Mouse (Mus musculus) erythroblast, adult 5-6 weeks (primary cell): Measurements from ENCODE around the gene Zfp965. TPM values are rescaled to one million over a fixed set of nuclear protein-coding genes. Genes with fewer than 3 reads are reported as not detected.
"Not testable (repeated sequence)": the region's sequence is repeated elsewhere in the genome, so short reads cannot be mapped to it uniquely, and the experiment has no call there.

Experiments
- ATAC-seq: replicated peaks from 2 replicates; pipeline ENCODE4 v1.8.0; 2016; ENCODE audit warnings: moderate number of reproducible peaks, mild to moderate bottlenecking, moderate TSS enrichment, inconsistent platforms; ENCODE audit not compliant: poor library complexity, low FRiP score, severe bottlenecking
- total RNA-seq, 2 experiments: library from RNA; stranded (forward) in 1 of 2; stranded (reverse) in 1 of 2; fragments of 150-400 nt in 1 of 2; fragments of 200-764, 138-1000 nt in 1 of 2; gene quantifications; 2 replicates each; pipeline versions ENCODE4 v1.2.3 to v1.2.4; 2015 to 2017; ENCODE audit warnings: low replicate concordance in 2 of 2

Gene Zfp965
- not detected in 2 replicates for total RNA-seq (2015; ENCODE audit: low replicate concordance)
- total RNA-seq (2017; ENCODE audit: low replicate concordance) = not detected in 2 replicates

- not testable (repeated sequence) for ATAC-seq
Observed at GRCm38 (mm10) chr2:175469685-175470084, at the start of gene Zfp965. Gene Zfp965, plus strand, starts transcription at chr2:175469985.

- ATAC-seq = not testable (repeated sequence)
Observed at GRCm38 (mm10) chr2:175435707-175436106, 34.1 kb upstream of the Zfp965 start, which contains the start of gene Gm4724. Gene Gm4724, minus strand, starts transcription at chr2:175435807.

Other genes starting within 250 kb of the Zfp965 start
- 0.77 and 2.7 TPM in 2 replicates for gene Gm14440, start 194.9 kb upstream of the Zfp965 start, total RNA-seq (2015; ENCODE audit: low replicate concordance)
- 1.5 and 2.9 TPM in 2 replicates for gene Gm14440, start 194.9 kb upstream of the Zfp965 start, total RNA-seq (2017; ENCODE audit: low replicate concordance)
- gene Gm4631, start 131.8 kb upstream of the Zfp965 start, total RNA-seq (2015; ENCODE audit: low replicate concordance) = 2.5 and 11.5 TPM in 2 replicates
- gene Gm4631, start 131.8 kb upstream of the Zfp965 start, total RNA-seq (2017; ENCODE audit: low replicate concordance) = 2.6 and 7.9 TPM in 2 replicates
- 1.3 TPM in 1 of 2 replicates, not detected in the other for gene Zfp968, start 97.5 kb upstream of the Zfp965 start, total RNA-seq (2015; ENCODE audit: low replicate concordance)
- not detected in 2 replicates for gene Zfp968, start 97.5 kb upstream of the Zfp965 start, total RNA-seq (2017; ENCODE audit: low replicate concordance)
- gene Gm4724, start 34.2 kb upstream of the Zfp965 start, total RNA-seq (2015; ENCODE audit: low replicate concordance) = 1.7 TPM in 1 of 2 replicates, not detected in the other
- gene Gm4724, start 34.2 kb upstream of the Zfp965 start, total RNA-seq (2017; ENCODE audit: low replicate concordance) = not detected in 2 replicates
- gene Gm11007, start 174.0 kb downstream of the Zfp965 start, total RNA-seq (2015; ENCODE audit: low replicate concordance) = not detected in 2 replicates
- gene Gm11007, start 174.0 kb downstream of the Zfp965 start, total RNA-seq (2017; ENCODE audit: low replicate concordance) = 22.2 TPM in 1 of 2 replicates, not detected in the other
- not detected in 2 replicates for gene Zfp969, start 233.7 kb downstream of the Zfp965 start, total RNA-seq (2015; ENCODE audit: low replicate concordance)
- not detected in 2 replicates for gene Zfp969, start 233.7 kb downstream of the Zfp965 start, total RNA-seq (2017; ENCODE audit: low replicate concordance)